Mouse (Mus musculus): ENCODE results near the gene Hps5. TPM values are rescaled to one million over a fixed set of nuclear protein-coding genes. Genes with fewer than 3 reads are reported as not detected.
"Not testable (repeated sequence)": the region's sequence is repeated elsewhere in the genome, so short reads cannot be mapped to it uniquely, and the experiment has no call there.

The Hps5 gene
- polyA plus RNA-seq, 1 experiment from 2014 or later = 13.7 TPM

DNA sequence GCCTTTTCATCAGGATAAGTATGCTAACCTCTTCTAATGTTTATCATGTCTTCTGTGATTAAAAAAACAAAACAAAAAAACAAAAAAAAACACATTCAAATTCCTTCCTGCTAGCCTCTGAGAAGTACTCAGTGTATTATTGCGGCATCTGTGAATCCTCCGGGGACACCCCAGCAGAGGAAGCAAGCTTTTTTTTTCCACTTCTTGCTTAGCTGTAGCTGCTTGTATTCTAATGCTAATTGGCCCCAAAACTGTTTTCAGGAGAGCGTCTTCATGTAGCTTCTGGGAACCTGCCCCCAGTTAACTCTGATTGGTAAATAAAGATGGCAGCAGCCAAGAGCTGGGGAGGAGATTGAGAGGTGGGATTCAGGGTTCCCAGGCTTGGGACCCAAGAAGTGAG is 47.4 kb downstream of the Hps5 start:
- H3K9ac ChIP-seq = no peak overlapping the region
- no peak overlapping the region for H3K27ac ChIP-seq
- no peak for ATAC-seq (replicated peaks)
- no peak overlapping the region for H3K4me3 ChIP-seq
- H3K9me3 ChIP-seq = no peaks in the 10 kb centered on the region
- H3K4me1 ChIP-seq = peaks cover 4% of the 10 kb centered on the region; the same call in 1 of the 2 replicates
- H3K27me3 ChIP-seq (replicated peaks) = no peaks in the 10 kb centered on the region
- no peak overlapping the region for H3K4me2 ChIP-seq
- H3K36me3 ChIP-seq (replicated peaks) = no peaks in the 10 kb centered on the region
- WGBS = 21% methylated on average over 3 of the region's 3 CpGs

DNA sequence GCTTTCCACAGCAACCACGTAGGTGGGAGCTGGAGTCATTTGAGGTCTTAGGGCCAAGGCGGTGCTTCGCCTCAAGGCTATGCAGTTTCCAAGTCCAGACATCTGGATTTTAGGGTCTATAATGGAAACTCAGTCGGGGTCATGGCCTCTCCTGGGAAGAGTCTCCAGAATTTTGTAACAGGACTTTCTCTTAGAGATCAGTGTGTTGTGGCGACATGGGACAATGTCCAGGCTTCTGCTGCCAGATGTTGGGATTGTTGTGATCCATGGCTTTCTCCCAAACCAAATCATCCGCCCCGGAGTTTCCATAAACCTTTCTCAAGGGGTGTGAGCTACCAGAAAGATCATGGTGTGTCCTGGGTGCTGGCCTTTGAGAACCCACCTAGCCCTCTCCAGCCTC is 49.5 kb downstream of the Hps5 start:
- WGBS = 88% methylated on average over 7 of the region's 7 CpGs
- Histone ChIP-seq H3K4me2 (no peak overlapping the region), H3K36me3 (replicated peaks) (no peaks in the 10 kb centered on the region)

DNA sequence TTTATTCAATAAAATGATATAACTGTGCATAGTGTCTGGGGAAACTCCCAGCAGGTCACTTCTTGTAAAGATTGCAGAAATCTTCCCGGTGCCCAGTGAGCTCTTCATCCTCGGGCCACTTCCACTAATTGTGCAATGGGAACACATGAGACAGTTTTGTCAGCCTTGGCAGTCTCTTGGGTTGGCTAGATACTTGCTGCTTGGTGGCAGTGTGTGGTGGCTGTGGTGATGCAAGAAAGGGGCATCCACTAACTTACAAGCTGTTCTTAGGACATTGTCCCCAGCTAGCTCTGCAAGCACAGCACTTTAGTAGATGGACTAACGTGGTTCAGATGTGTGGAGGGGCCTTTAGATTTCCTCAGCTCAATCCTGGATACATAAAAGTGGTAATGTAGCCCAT is 50.0 kb downstream of the Hps5 start:
- peaks cover 4% of the 10 kb centered on the region; the same call in 1 of the 2 replicates for H3K4me1 ChIP-seq
- H3K4me3 ChIP-seq = no peak overlapping the region
- WGBS = 84% methylated on average over 3 of the region's 3 CpGs
- H3K36me3 ChIP-seq (replicated peaks) = no peaks in the 10 kb centered on the region
- H3K9ac ChIP-seq = no peak overlapping the region
- no peak overlapping the region for H3K27ac ChIP-seq
- H3K4me2 ChIP-seq = no peak overlapping the region
- no peaks in the 10 kb centered on the region for H3K9me3 ChIP-seq
- no peaks in the 10 kb centered on the region for H3K27me3 ChIP-seq (replicated peaks)
- ATAC-seq (replicated peaks) = no peak

More for the DNA sequence above, 49.5 kb downstream of the Hps5 start:
- H3K27me3 ChIP-seq (replicated peaks) = no peaks in the 10 kb centered on the region
- no peak overlapping the region for H3K9ac ChIP-seq
- ATAC-seq (replicated peaks) = no peak
- H3K4me1 ChIP-seq = peaks cover 4% of the 10 kb centered on the region; the same call in 1 of the 2 replicates
- no peak overlapping the region for H3K4me3 ChIP-seq
- H3K27ac ChIP-seq = no peak overlapping the region
- no peaks in the 10 kb centered on the region for H3K9me3 ChIP-seq

DNA sequence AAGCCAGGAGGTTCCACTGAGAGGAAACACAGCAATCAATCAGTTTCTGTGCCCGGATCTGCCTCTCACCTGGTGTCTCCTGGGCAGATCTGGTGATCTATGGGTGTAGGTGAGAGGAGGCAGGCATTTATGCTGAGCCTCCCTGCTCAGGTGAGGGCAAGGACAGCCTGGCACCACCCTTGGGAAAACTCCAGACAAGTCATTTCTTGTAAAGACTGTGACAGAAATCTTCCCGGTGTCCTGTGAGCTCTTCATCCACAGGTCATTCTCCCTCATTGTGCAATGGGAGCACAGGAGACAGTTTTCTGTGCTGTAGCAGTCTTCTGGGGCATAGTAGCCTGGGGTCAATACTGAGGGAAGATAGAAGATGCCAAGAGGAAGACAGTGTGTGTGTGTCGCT is 53.0 kb downstream of the Hps5 start, which contains the start of gene Saa1:
Gene Saa1, minus strand, starts transcription at position 101 of the 400 bp plus-strand sequence.
- ATAC-seq (replicated peaks) = not testable (repeated sequence)
- 88% methylated on average over 3 of the region's 3 CpGs for WGBS

GRCm38 (mm10) chr7:46740041-46740440 is 55.8 kb downstream of the Hps5 start:
- not testable (repeated sequence) for H3K9me3 ChIP-seq

More for the DNA sequence above, 53.0 kb downstream of the Hps5 start, which contains the start of gene Saa1:
- H3K36me3 ChIP-seq (replicated peaks); H3K9ac ChIP-seq; H3K4me3 ChIP-seq; H3K27ac ChIP-seq; H3K4me2 ChIP-seq; H3K4me1 ChIP-seq; H3K27me3 ChIP-seq (replicated peaks); H3K9me3 ChIP-seq: not testable (repeated sequence)

DNA sequence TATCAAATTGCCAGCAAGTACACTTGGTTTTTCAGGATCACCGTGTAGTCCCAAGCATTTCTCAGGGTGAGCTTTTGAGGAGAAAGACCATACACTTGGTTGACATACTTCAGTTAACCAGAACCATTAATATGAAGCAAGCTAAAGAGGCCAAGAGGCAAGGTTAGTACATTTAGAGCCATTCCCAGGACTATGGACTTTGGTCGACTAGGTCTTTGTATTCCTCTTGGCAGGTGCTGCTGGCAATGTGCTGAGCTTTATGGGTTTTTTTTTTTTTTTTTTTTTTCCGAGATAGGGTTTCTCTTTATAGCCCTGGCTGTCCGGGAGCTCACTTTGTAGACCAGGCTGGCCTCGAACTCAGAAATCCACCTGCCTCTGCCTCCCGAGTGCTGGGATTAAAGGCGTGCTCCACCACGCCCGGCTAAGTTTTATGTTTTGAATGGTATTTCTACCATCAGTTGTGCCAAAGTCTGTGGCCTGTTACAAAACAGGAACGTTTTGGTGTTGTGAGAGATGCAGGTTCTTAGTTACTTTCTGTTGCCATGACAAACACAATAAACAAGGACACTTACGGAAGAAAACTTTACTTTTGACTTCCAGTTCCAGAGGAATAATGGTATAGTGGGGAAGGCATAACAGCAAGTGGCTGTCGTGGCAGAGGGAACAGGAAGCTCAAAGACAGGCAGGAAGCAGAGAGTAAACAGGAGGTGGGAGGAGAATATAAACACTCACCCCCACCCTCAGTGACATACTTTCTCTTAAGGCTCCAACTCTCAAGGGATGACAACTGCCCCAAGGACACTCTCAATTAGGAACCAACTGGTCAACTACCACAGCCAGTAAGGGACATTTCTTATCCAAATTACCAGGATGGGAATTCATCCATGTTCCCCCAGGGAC is 57.1 kb downstream of the Hps5 start:
- Histone ChIP-seq H3K27ac (no peak overlapping the region), H3K4me2 (no peak overlapping the region), H3K4me3 (no peak overlapping the region), H3K27me3 (replicated peaks) (no peaks in the 10 kb centered on the region), H3K9me3 (no peaks in the 10 kb centered on the region), H3K4me1 (no peaks in the 10 kb centered on the region), H3K9ac (no peak overlapping the region), H3K36me3 (replicated peaks) (no peaks in the 10 kb centered on the region)
- no peak for ATAC-seq (replicated peaks)
- WGBS = 88% methylated on average over 12 of the region's 12 CpGs

More at GRCm38 (mm10) chr7:46740041-46740440, 55.8 kb downstream of the Hps5 start:
- H3K4me3 ChIP-seq; H3K4me1 ChIP-seq; H3K4me2 ChIP-seq; ATAC-seq (replicated peaks); H3K27me3 ChIP-seq (replicated peaks); H3K9ac ChIP-seq; H3K27ac ChIP-seq; H3K36me3 ChIP-seq (replicated peaks): not testable (repeated sequence)
- WGBS = 81% methylated on average over 5 of the region's 5 CpGs

DNA sequence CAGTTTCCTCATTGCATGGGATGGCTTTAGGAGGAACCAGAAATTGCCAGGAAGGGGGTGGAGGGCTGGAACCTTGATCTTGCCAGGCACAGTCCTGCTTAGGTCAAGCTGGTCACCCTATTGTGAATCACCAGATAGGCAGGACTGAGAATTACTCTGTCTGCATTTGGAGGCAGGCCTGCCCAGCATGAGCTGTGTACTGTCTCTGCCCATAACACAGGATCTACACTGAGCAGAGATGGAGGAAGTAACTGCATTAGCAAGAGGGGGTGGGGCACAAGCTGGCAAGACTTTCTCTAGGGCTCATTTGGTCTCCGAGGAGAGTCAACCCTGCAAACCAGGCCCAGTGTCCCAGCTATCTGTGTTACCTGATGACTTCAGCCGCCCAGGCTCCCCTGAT is 60.9 kb downstream of the Hps5 start:
- no peak overlapping the region for H3K4me3 ChIP-seq
- no peaks in the 10 kb centered on the region for H3K4me1 ChIP-seq
- no peak overlapping the region for H3K4me2 ChIP-seq
- H3K27ac ChIP-seq = no peak overlapping the region
- no peaks in the 10 kb centered on the region for H3K27me3 ChIP-seq (replicated peaks)
- WGBS = 83% methylated on average over 2 of the region's 2 CpGs
- ATAC-seq (replicated peaks) = no peak
- no peaks in the 10 kb centered on the region for H3K36me3 ChIP-seq (replicated peaks)
- H3K9ac ChIP-seq = no peak overlapping the region
- no peaks in the 10 kb centered on the region for H3K9me3 ChIP-seq

GRCm38 (mm10) chr7:46732458-46732857 is 63.4 kb downstream of the Hps5 start, which contains the start of gene Saa4:
Gene Saa4 (minus strand): TSS chr7:46732603.
- Histone ChIP-seq H3K4me2 (no peak within 1 kb of the TSS), H3K9me3 (no peaks in the 10 kb centered on the region), H3K27ac (no peak within 1 kb of the TSS), H3K4me3 (no peak within 1 kb of the TSS), H3K36me3 (replicated peaks) (no peaks in the 10 kb centered on the region), H3K4me1 (no peaks in the 10 kb centered on the region), H3K27me3 (replicated peaks) (no peaks in the 10 kb centered on the region), H3K9ac (no peak within 1 kb of the TSS)
- no peak for ATAC-seq (replicated peaks)
- 90% methylated on average over 4 of the region's 4 CpGs for WGBS

DNA sequence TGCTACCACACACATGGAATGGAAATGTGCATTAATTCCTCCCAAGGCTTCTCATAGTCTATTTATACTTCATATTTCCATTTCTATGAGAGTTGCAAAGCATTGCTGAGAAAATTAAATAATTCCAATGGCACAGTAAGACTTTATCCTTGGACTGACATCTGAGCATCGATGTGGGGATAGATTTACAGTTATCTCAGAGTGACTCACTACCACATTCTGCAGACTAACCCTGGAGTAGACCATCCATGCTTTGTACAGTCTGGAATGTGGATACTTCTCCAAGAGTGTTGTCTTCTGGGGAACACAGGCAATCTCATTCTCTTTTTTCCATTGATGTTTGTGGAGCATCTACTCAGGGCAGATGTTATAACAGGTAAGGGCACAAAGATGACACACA is 68.3 kb downstream of the Hps5 start:
- Histone ChIP-seq H3K4me3 (no peak overlapping the region), H3K4me1 (no peaks in the 10 kb centered on the region), H3K36me3 (replicated peaks) (no peaks in the 10 kb centered on the region), H3K9ac (no peak overlapping the region), H3K9me3 (no peaks in the 10 kb centered on the region), H3K27ac (no peak overlapping the region), H3K27me3 (replicated peaks) (no peaks in the 10 kb centered on the region), H3K4me2 (no peak overlapping the region)
- 93% methylated on average over 1 of the region's 1 CpGs for WGBS
- ATAC-seq (replicated peaks) = no peak

GRCm38 (mm10) chr7:46724396-46724795 is 71.5 kb downstream of the Hps5 start:
- Histone ChIP-seq H3K4me1 (no peaks in the 10 kb centered on the region), H3K9ac (no peak overlapping the region), H3K9me3 (no peaks in the 10 kb centered on the region), H3K4me2 (no peak overlapping the region), H3K27me3 (replicated peaks) (no peaks in the 10 kb centered on the region; the same call in 1 of the 2 replicates), H3K36me3 (replicated peaks) (no peaks in the 10 kb centered on the region), H3K4me3 (no peak overlapping the region), H3K27ac (no peak overlapping the region)
- no peak for ATAC-seq (replicated peaks)
- WGBS = 78% methylated on average over 5 of the region's 5 CpGs

GRCm38 (mm10) chr7:46723849-46724248 is 72.0 kb downstream of the Hps5 start:
- H3K27me3 ChIP-seq (replicated peaks) = no peaks in the 10 kb centered on the region; the same call in 1 of the 2 replicates
- no peaks in the 10 kb centered on the region for H3K9me3 ChIP-seq
- WGBS = 94% methylated on average over 3 of the region's 3 CpGs
- no peak overlapping the region for H3K27ac ChIP-seq
- no peak for ATAC-seq (replicated peaks)
- H3K4me3 ChIP-seq = no peak overlapping the region
- H3K9ac ChIP-seq = no peak overlapping the region
- no peaks in the 10 kb centered on the region for H3K4me1 ChIP-seq
- H3K4me2 ChIP-seq = no peak overlapping the region
- H3K36me3 ChIP-seq (replicated peaks) = no peaks in the 10 kb centered on the region

GRCm38 (mm10) chr7:46723354-46723753 is 72.5 kb downstream of the Hps5 start:
- ATAC-seq (replicated peaks) = no peak
- WGBS = 93% methylated on average over 6 of the region's 6 CpGs
- Histone ChIP-seq H3K27ac (no peak overlapping the region), H3K9ac (no peak overlapping the region), H3K4me3 (no peak overlapping the region), H3K27me3 (replicated peaks) (no peaks in the 10 kb centered on the region; the same call in 1 of the 2 replicates), H3K4me1 (no peaks in the 10 kb centered on the region), H3K36me3 (replicated peaks) (no peaks in the 10 kb centered on the region), H3K9me3 (no peaks in the 10 kb centered on the region), H3K4me2 (no peak overlapping the region)

GRCm38 (mm10) chr7:46720460-46720859 is 75.4 kb downstream of the Hps5 start:
- ATAC-seq (replicated peaks) = no peak

More at GRCm38 (mm10) chr7:46720460-46720859, 75.4 kb downstream of the Hps5 start:
- no peak overlapping the region for H3K27ac ChIP-seq
- no peaks in the 10 kb centered on the region for H3K36me3 ChIP-seq (replicated peaks)
- no peak overlapping the region for H3K4me2 ChIP-seq
- no peaks in the 10 kb centered on the region; the same call in 1 of the 2 replicates for H3K27me3 ChIP-seq (replicated peaks)
- H3K4me1 ChIP-seq = no peaks in the 10 kb centered on the region
- WGBS = 81% methylated on average over 9 of the region's 9 CpGs
- no peak overlapping the region for H3K9ac ChIP-seq
- H3K4me3 ChIP-seq = no peak overlapping the region
- H3K9me3 ChIP-seq = no peaks in the 10 kb centered on the region
